Mouse (Mus musculus): ENCODE results near the gene Lgmn.

Gene Lgmn

GRCm38 (mm10) chr12:102432238-102432637, 7.4 kb downstream of the Lgmn start:
- no peak for DNase-seq

DNA sequence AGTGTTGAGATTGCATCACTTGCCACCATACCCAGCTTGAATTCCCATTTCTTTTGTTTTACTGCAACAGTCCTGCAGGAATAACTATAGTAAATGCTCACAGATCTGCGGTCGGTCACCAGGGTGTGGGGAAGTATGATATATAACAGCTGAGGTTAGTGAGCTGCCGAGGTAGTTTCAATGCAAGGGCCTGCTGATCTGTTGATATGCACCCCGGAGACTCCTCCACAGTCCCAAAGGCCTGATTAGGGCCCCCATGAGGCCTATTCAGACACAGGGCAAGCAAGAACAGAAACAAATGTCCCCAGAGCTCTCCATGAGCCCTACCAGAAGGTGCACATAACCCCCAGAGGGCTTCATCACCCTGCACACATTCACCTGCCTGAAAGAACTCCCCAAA, 9.4 kb downstream of the Lgmn start:
- DNase-seq = no peak

GRCm38 (mm10) chr12:102429656-102430055, 10.0 kb downstream of the Lgmn start:
- no peak for DNase-seq

DNA sequence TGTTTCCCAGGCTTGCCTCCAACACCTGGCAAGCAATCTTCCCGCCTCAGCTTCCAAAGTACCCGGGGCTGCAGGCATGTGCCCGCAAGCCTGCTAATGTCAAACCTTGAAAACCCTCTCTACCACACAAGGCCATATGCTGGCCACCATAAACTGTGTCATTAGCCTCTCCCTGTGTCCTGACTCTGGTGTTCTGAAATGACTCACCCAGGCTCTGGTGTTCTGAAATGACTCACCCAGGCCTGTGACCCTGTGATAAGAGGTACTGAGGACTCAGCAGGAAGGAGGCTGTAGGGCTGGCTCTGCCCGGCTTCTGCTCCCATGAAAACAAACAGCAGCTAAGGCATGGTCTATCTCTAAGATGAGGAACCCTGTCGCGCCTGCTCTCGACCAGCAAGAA, 13.3 kb downstream of the Lgmn start:
- DNase-seq = no peak

GRCm38 (mm10) chr12:102425048-102425578, 14.5 kb downstream of the Lgmn start:
- no peak for DNase-seq

DNA sequence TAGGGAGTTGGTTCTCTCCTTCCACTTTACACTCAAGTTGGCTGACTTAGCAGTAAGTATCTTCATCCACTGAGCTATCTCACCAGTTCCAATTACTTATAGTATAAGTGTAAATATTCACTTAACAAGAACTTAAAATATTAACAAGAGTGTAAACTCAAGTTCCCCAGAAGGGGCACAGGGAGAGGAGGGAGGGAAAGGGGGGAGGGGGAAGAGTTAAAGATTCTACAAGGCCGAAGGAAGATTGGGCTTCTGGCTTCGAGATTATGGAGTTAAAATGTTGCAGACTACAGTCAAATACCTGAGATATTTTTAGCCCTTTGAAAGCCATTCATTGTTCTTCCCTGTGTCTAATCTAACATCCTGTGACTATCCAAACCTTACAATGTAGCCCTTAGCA, 15.2 kb downstream of the Lgmn start:
- DNase-seq = no peak

DNA sequence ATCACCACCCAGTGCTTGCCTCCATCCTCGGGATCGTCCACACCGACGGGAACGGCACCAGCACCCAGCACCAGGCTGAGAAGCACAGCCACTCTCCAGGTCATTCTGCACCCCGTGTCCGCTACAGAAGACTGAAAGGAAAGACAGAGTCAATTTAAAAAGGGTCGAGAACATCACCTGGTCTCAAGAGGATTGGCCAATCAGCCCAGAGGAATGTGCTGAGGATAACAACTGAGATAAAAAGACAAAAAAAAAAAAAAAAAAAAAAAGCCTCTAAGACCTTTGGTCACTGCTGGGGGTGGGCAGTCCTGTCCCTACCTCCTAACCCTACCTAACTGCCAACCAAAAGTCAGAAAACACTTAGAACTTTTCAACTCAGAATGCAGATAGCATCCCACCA, 16.0 kb downstream of the Lgmn start:
- no peak for DNase-seq

- DNase-seq = no peak
Measured at GRCm38 (mm10) chr12:102422623-102423320, 16.8 kb downstream of the Lgmn start.

- DNase-seq = peak in 1 of 2 experiments; percentile 60
Measured at GRCm38 (mm10) chr12:102422065-102422464, 17.5 kb downstream of the Lgmn start.

- peak in 1 of 2 experiments; percentile 14 for DNase-seq
Measured at GRCm38 (mm10) chr12:102420168-102420890, 19.3 kb downstream of the Lgmn start.

DNA sequence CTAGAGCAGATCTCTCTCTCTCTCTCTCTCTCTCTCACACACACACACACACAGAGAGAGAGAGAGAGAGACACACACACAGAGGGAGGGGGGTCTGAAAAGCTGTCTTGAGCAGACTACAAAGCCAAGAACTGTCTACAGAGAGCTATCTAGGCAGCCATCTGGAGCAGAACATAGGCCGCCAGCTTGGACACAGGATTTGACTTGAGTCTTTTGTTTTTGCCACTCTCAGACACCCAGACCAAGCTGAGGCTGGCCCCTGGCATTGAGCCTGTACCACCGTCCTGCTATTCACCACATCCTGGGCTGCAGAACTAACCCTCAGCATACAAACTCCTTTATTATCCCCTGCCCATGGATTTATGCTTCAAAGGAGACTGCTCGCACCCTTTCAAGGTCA, 20.1 kb downstream of the Lgmn start:
- DNase-seq = peak; percentile 66 to 69

- no peak for DNase-seq
Measured at GRCm38 (mm10) chr12:102417701-102418100, 21.9 kb downstream of the Lgmn start.

DNA sequence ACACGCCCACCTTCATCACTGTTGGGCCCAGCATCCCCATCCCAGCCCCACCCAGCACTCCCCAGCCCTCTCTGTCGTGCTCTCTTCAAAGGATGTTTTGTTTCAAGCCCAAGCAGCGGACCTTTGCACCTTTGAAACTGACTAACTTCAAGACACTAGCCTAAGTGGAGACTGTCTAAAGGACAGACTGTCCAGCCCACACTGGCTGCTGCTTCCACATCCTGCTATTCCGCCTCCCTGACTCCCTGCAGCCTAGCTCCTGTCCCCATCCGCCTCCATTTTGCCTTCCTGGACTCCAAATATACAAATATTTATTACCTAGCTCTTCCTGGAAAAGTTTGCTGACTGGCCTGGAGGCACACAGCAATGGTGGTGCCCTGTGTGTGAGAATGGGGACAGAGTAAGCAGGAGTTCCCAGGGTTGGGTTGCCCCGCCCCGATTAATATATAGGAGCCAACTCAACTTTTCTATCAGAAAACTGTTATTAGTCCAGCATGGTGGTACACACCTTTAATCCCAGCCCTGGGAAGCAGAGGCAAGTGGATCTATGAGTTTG, 22.6 kb downstream of the Lgmn start:
- DNase-seq = no peak

- peak in 1 of 2 experiments; percentile 48 for DNase-seq
Measured at GRCm38 (mm10) chr12:102416391-102416837, 23.2 kb downstream of the Lgmn start.

DNA sequence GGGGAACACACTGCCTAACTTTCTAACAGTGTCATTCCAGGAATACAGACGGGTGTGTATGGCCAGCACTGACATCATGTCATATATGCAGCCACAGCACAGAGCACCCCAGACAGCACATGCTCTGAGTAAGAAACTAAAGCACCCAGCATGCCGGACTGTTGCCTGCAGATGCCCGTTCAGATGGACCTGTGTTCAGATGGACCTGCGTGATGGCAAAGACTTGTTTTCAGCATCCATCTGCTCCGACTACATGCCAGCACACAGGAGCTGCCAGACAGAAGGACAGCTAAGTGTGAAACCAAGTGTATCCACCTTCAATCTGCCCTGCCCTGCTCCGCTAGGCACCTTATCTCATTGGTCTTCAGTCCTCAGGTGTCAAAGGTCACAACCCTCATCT, 24.9 kb downstream of the Lgmn start:
- DNase-seq = peak in 1 of 2 experiments; percentile 39

- no peak for DNase-seq
Measured at GRCm38 (mm10) chr12:102413171-102413570, 26.4 kb downstream of the Lgmn start.

DNA sequence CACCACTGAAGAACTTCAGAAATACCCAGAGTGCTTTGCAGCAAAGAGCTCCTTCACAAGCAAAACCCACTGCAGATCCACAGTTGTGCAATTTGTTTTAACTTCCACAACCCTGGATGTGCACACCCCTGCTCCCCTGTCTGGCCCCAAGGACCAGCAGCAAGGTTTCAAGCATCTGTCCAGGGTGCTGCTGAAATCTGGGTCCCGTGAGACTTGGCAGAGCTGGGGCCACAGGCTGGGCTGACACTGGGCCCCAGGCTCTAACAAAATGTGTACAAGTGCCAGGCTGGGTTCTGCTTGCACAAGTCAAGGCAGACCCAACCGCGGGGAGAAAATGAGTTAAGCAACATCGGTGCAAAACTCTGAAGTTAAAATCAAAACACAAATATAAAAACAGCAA, 41.0 kb downstream of the Lgmn start:
- no peak for DNase-seq

GRCm38 (mm10) chr12:102395998-102396991, 43.3 kb downstream of the Lgmn start:
- DNase-seq = no peak

- peak in 1 of 2 experiments; percentile 45 for DNase-seq
Measured at GRCm38 (mm10) chr12:102395537-102395936, 44.1 kb downstream of the Lgmn start.

DNA sequence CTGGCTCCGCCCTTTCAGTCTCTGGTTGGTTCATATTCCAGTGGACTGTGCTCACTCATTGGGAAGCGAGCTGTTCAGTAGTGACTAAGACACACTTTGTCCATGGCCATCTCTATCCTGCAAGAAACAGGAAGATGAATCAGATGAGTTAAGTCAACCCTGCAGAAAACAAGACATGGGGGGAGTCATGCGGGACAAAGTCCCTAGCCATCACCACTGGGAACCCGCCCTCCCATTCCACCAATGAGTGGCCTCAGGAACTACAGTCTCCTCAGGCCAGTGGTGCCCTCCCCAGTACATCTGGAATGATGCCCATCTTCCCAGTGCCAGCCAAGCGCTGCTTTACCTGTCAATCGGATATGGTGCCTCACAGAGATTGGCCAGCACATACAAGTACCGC, 45.1 kb downstream of the Lgmn start:
- DNase-seq = no peak

DNA sequence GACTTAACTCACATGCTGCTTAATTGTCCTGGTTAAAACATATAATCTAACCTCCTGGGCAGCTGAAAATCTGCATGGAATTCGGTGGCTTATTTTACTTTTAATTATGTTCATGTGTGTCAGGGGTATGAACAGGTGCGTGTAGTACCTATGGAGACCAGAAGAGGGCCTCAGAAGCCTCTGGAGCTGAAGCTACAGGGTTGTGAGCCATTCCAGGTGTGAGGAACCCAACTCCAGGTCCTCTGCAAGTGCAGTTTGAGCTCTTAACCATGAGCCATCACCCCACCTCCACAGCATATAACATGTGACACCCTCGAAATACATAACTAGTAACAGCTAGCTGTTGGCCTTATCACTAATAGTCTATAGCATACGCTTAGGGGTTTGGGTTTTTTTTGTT, 47.6 kb downstream of the Lgmn start:
- peak in 1 of 2 experiments; percentile 60 for DNase-seq

GRCm38 (mm10) chr12:102391109-102391508, 48.5 kb downstream of the Lgmn start:
- DNase-seq = no peak

Measured in cerebellum, postnatal 25 days (tissue).